Mouse (Mus musculus) lung, postnatal 0 days (tissue): Measurements from ENCODE around the gene Pdlim7. TPM values are rescaled to one million over a fixed set of nuclear protein-coding genes. Genes with fewer than 3 reads are reported as not detected.

ENCODE experiments used
- ATAC-seq: fragments of 200-750 bp; cut with Nextera tagmentation; 2 replicates; pipeline ENCODE4 v1.8.0; 2017; ENCODE audit warnings: moderate library complexity
- DNase-seq: peaks from one replicate; pipeline ENCODE4 v3.0.0-alpha.2; 2016; ENCODE audit warnings: low spot score
- H3K27ac ChIP-seq: fragments of 300-500 bp; sonication (generic); 2 replicates; pipeline ENCODE4 v1.5.1; 2014; ENCODE audit warnings: antibody characterized with exemption, mild to moderate bottlenecking, low read length, mixed read lengths
- H3K27me3 ChIP-seq: fragments of 300-500 bp; sonication (generic); replicated peaks from 2 replicates; pipeline ENCODE4 v1.6.1; 2014; ENCODE audit warnings: low read length, mixed read lengths; ENCODE audit not compliant: insufficient read depth
- H3K36me3 ChIP-seq: fragments of 300-500 bp; sonication (generic); 2 replicates; pipeline ENCODE4 v1.6.1; 2014; ENCODE audit warnings: low read length, mixed read lengths; ENCODE audit not compliant: insufficient read depth
- H3K4me1 ChIP-seq: fragments of 300-500 bp; sonication (generic); 2 replicates; pipeline ENCODE4 v1.6.1; 2014; ENCODE audit warnings: antibody characterized with exemption, low read depth, low read length, mixed read lengths; ENCODE audit not compliant: insufficient read depth
- H3K4me2 ChIP-seq: fragments of 300-500 bp; sonication (generic); replicated peaks from 2 replicates; pipeline ENCODE4 v1.6.1; 2014; ENCODE audit warnings: low read depth, mild to moderate bottlenecking, low read length, moderate library complexity, mixed read lengths
- H3K4me3 ChIP-seq: fragments of 300-500 bp; sonication (generic); 2 replicates; pipeline ENCODE4 v1.5.1; 2014; ENCODE audit warnings: low read depth, low read length
- H3K9ac ChIP-seq: fragments of 300-500 bp; sonication (generic); replicated peaks from 2 replicates; pipeline ENCODE4 v1.6.1; 2014; ENCODE audit warnings: low read depth, mild to moderate bottlenecking
- H3K9me3 ChIP-seq: fragments of 300-500 bp; sonication (generic); 2 replicates; pipeline ENCODE4 v1.6.1; 2016; ENCODE audit warnings: low read length, mixed read lengths
- CTCF ChIP-seq: IDR thresholded peaks from 2 replicates; pipeline ENCODE4 v1.5.1; 2016; ENCODE audit warnings: antibody characterized with exemption, mild to moderate bottlenecking
- EP300 ChIP-seq: IDR thresholded peaks from 2 replicates; pipeline ENCODE4 v1.6.1; 2016; ENCODE audit warnings: antibody characterized with exemption, mild to moderate bottlenecking, control low read depth
- WGBS: fragments of 180-500 bp; shearing (Covaris S2); extraction: QIAGEN DNeasy Blood & Tissue Kit; methylation state at CpG from one replicate; pipeline ENCODE4 v1.1.7; 2014; 5-methylcytosine and 5-hydroxymethylcytosine counted together
- polyA plus RNA-seq: library from polyadenylated mRNA; unstranded; fragments of >200 nt; fragmentation: Nextera tagmentation; extraction: Ambion mirVana; gene quantifications from 2 replicates; pipeline ENCODE4 v1.2.1, GENCODE M21; 2015

The Pdlim7 gene
- polyA plus RNA-seq = 109 and 111 TPM in 2 replicates

- DNase-seq = peak; percentile 90
- Histone ChIP-seq H3K36me3 (peaks cover 6% of the 10 kb centered on the region; the same call in 1 of the 2 replicates), H3K27ac (peak within 1 kb of the TSS; percentile 90), H3K9me3 (no peaks in the 10 kb centered on the region), H3K9ac (peak within 1 kb of the TSS; percentile 83), H3K27me3 (no peaks in the 10 kb centered on the region), H3K4me1 (peaks cover 21% of the 10 kb centered on the region), H3K4me2 (peak within 1 kb of the TSS; percentile 79), H3K4me3 (peak within 1 kb of the TSS; percentile 85)
- ATAC-seq = peak; percentile 59
- TF ChIP-seq CTCF (peak; percentile 92), EP300 (no peak)
- under 1% methylated on average over 51 of the region's 55 CpGs for WGBS
These were observed at the start of gene Pdlim7 for GRCm38 (mm10) chr13:55513111-55513748. TSS of gene Pdlim7 (minus strand) at chr13:55513676.

- peak; percentile 88 for ATAC-seq
- peak overlapping the region; percentile 20 for H3K27ac ChIP-seq
- no peaks in the 10 kb centered on the region for H3K9me3 ChIP-seq
- H3K36me3 ChIP-seq = peaks cover 24% of the 10 kb centered on the region; the same call in 1 of the 2 replicates
- DNase-seq = peak; percentile 89
- WGBS = 53% methylated on average over 6 of the region's 6 CpGs
- no peak overlapping the region for H3K4me2 ChIP-seq
- no peaks in the 10 kb centered on the region for H3K4me1 ChIP-seq
- TF ChIP-seq CTCF = no peak
- no peak for TF ChIP-seq EP300
- no peak overlapping the region for H3K4me3 ChIP-seq
- no peak overlapping the region for H3K9ac ChIP-seq
- no peaks in the 10 kb centered on the region for H3K27me3 ChIP-seq
These were observed 44.0 kb upstream of the Pdlim7 start for GRCm38 (mm10) chr13:55557499-55557898.

GRCm38 (mm10) chr13:55555921-55556320, 42.4 kb upstream of the Pdlim7 start:
- no peak for DNase-seq
- Histone ChIP-seq H3K9ac (no peak overlapping the region), H3K4me1 (no peaks in the 10 kb centered on the region), H3K27ac (no peak overlapping the region), H3K36me3 (peaks cover 30% of the 10 kb centered on the region; the same call in 1 of the 2 replicates), H3K4me2 (no peak overlapping the region), H3K27me3 (no peaks in the 10 kb centered on the region), H3K4me3 (no peak overlapping the region), H3K9me3 (no peaks in the 10 kb centered on the region)
- no peak for ATAC-seq
- TF ChIP-seq CTCF (no peak), EP300 (no peak)
- 87% methylated on average over 9 of the region's 9 CpGs for WGBS

- no peak overlapping the region for H3K4me3 ChIP-seq
- peaks cover 19% of the 10 kb centered on the region; the same call in 1 of the 2 replicates for H3K36me3 ChIP-seq
- H3K4me1 ChIP-seq = no peaks in the 10 kb centered on the region
- H3K4me2 ChIP-seq = no peak overlapping the region
- no peak overlapping the region for H3K27ac ChIP-seq
- no peak overlapping the region for H3K9ac ChIP-seq
- ATAC-seq (no peak), DNase-seq (no peak)
- no peaks in the 10 kb centered on the region for H3K27me3 ChIP-seq
- no peaks in the 10 kb centered on the region for H3K9me3 ChIP-seq
- 88% methylated on average over 15 of the region's 15 CpGs for WGBS
- TF ChIP-seq CTCF = no peak
- TF ChIP-seq EP300 = no peak
These were observed 35.6 kb upstream of the Pdlim7 start for GRCm38 (mm10) chr13:55549061-55549460.

GRCm38 (mm10) chr13:55548426-55548825, 35.0 kb upstream of the Pdlim7 start:
- H3K4me1 ChIP-seq = no peaks in the 10 kb centered on the region
- no peaks in the 10 kb centered on the region for H3K9me3 ChIP-seq
- H3K4me2 ChIP-seq = no peak overlapping the region
- H3K36me3 ChIP-seq = peaks cover 19% of the 10 kb centered on the region; the same call in 1 of the 2 replicates
- H3K9ac ChIP-seq = no peak overlapping the region
- H3K27me3 ChIP-seq = no peaks in the 10 kb centered on the region
- H3K27ac ChIP-seq = no peak overlapping the region
- no peak overlapping the region for H3K4me3 ChIP-seq
- ATAC-seq = no peak
- DNase-seq = no peak
- WGBS = 90% methylated on average over 5 of the region's 5 CpGs
- TF ChIP-seq CTCF = no peak
- TF ChIP-seq EP300 = no peak

- Histone ChIP-seq H3K4me1 (no peaks in the 10 kb centered on the region), H3K27ac (no peak overlapping the region), H3K9ac (no peak overlapping the region), H3K9me3 (no peaks in the 10 kb centered on the region), H3K4me3 (no peak overlapping the region), H3K27me3 (no peaks in the 10 kb centered on the region), H3K4me2 (no peak overlapping the region), H3K36me3 (peaks cover 19% of the 10 kb centered on the region; the same call in 1 of the 2 replicates)
- 97% methylated on average over 2 of the region's 2 CpGs for WGBS
- no peak for TF ChIP-seq EP300
- no peak for TF ChIP-seq CTCF
- ATAC-seq (no peak), DNase-seq (no peak)
These were observed 34.4 kb upstream of the Pdlim7 start for GRCm38 (mm10) chr13:55547916-55548315.
